Mouse (Mus musculus): ENCODE results near the gene Dxo. TPM values are rescaled to one million over a fixed set of nuclear protein-coding genes. Genes with fewer than 3 reads are reported as not detected.

Gene Dxo
- polyA plus RNA-seq, 1 experiment from 2014 or later = 58.6 TPM

- Histone ChIP-seq H3K36me3 (ENCODE audit: control insufficient read depth, insufficient read depth, low read length) (0 out of 2 replicates have a peak, but pooled peaks cover 2% of the 10 kb centered on the region), H3K27ac (ENCODE audit: low read depth, low read length) (no peak overlapping the region), H3K4me3 (ENCODE audit: low read depth, low read length) (no peak overlapping the region), H3K27me3 (ENCODE audit: control insufficient read depth, insufficient read depth, low read length) (no peaks in the 10 kb centered on the region), H3K9ac (ENCODE audit: low read depth, low read length) (no peak overlapping the region), H3K4me2 (replicated peaks; ENCODE audit: low read depth, low read length) (no peak overlapping the region), H3K4me1 (replicated peaks; ENCODE audit: control insufficient read depth, insufficient read depth, low read length) (no peaks in the 10 kb centered on the region), H3K9me3 (ENCODE audit: control insufficient read depth, low read length) (no peaks in the 10 kb centered on the region)
- WGBS = 87% methylated on average over 4 of the region's 4 CpGs
- ATAC-seq (ENCODE audit: low FRiP score) (no peak), DNase-seq (ENCODE audit: low spot score) (no peak)
Observed at GRCm38 (mm10) chr17:34858670-34859069, 21.9 kb downstream of the Dxo start.

DNA sequence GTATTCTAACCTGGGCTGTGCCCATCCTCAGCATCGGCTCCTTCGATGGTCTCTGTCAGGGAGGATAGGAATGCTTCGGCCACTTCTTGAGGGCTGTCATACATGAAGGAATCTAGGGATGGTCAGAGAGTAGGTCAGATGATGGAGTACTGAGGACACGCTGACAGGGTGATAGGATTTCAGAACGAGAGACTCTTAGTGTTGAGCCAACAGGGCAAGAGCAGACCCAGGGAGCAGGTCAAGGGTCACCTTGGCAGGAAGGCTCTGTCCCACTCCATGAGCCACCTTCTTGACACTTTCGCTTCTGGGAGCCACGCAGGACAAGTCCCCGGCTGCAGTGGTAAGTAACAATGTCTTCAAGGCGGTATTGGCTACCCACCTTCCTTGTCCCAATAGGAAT is 23.7 kb downstream of the Dxo start:
- WGBS = 91% methylated on average over 9 of the region's 9 CpGs
- no peak overlapping the region for H3K9ac ChIP-seq (ENCODE audit: low read depth, low read length)
- H3K4me1 ChIP-seq (replicated peaks; ENCODE audit: control insufficient read depth, insufficient read depth, low read length) = no peaks in the 10 kb centered on the region
- ATAC-seq (ENCODE audit: low FRiP score) (no peak), DNase-seq (ENCODE audit: low spot score) (no peak)
- H3K4me3 ChIP-seq (ENCODE audit: low read depth, low read length) = no peak overlapping the region
- no peaks in the 10 kb centered on the region for H3K9me3 ChIP-seq (ENCODE audit: control insufficient read depth, low read length)
- no peak overlapping the region for H3K4me2 ChIP-seq (replicated peaks; ENCODE audit: low read depth, low read length)
- H3K27me3 ChIP-seq (ENCODE audit: control insufficient read depth, insufficient read depth, low read length) = no peaks in the 10 kb centered on the region
- H3K36me3 ChIP-seq (ENCODE audit: control insufficient read depth, insufficient read depth, low read length) = 0 out of 2 replicates have a peak, but pooled peaks cover 2% of the 10 kb centered on the region
- no peak overlapping the region for H3K27ac ChIP-seq (ENCODE audit: low read depth, low read length)

DNA sequence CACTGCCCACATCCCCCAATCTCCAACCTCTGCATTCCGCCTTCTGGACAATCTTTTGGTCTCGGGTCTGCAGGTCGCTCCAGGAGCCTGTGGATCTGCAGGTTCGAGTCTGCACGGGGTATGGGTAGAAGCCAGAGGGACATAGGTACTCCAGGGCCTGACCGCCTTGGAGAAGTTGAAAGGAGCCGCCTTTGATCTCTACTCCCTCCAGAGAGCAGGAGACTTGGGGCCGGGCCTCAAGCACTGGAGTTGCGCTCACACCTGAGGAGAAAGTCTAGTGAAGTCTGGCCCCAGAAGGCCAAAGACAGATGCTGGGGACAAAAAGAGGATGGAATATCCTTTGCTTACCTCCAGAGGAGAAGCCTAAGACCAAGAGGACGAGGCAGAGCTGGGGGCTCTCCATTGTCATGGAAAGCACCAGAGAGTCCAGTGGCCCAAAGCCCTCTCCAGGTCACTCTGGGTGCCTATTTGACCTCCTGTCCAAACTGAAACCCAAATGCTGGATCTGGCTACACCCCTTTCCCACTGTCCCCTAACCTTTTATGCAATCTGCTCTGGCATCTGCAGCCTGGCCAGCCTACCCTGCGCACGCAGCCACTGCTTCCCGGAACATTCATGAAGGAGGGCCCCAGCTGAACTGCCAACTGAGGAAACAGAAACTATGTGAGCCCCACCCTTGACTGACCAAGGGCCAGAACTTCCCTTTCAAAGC is 25.0 kb downstream of the Dxo start:
- ATAC-seq (ENCODE audit: low FRiP score) (no peak), DNase-seq (ENCODE audit: low spot score) (no peak)
- Histone ChIP-seq H3K36me3 (ENCODE audit: control insufficient read depth, insufficient read depth, low read length) (no peaks in the 10 kb centered on the region), H3K4me1 (replicated peaks; ENCODE audit: control insufficient read depth, insufficient read depth, low read length) (no peaks in the 10 kb centered on the region), H3K9me3 (ENCODE audit: control insufficient read depth, low read length) (no peaks in the 10 kb centered on the region), H3K4me3 (ENCODE audit: low read depth, low read length) (no peak overlapping the region), H3K27me3 (ENCODE audit: control insufficient read depth, insufficient read depth, low read length) (no peaks in the 10 kb centered on the region), H3K9ac (ENCODE audit: low read depth, low read length) (no peak overlapping the region), H3K27ac (ENCODE audit: low read depth, low read length) (no peak overlapping the region), H3K4me2 (replicated peaks; ENCODE audit: low read depth, low read length) (no peak overlapping the region)
- 74% methylated on average over 13 of the region's 13 CpGs for WGBS

- Histone ChIP-seq H3K4me3 (ENCODE audit: low read depth, low read length) (no peak within 1 kb of the TSS), H3K4me1 (replicated peaks; ENCODE audit: control insufficient read depth, insufficient read depth, low read length) (no peaks in the 10 kb centered on the region), H3K27ac (ENCODE audit: low read depth, low read length) (no peak within 1 kb of the TSS), H3K36me3 (ENCODE audit: control insufficient read depth, insufficient read depth, low read length) (no peaks in the 10 kb centered on the region), H3K4me2 (replicated peaks; ENCODE audit: low read depth, low read length) (no peak within 1 kb of the TSS), H3K27me3 (ENCODE audit: control insufficient read depth, insufficient read depth, low read length) (no peaks in the 10 kb centered on the region), H3K9me3 (ENCODE audit: control insufficient read depth, low read length) (no peaks in the 10 kb centered on the region), H3K9ac (ENCODE audit: low read depth, low read length) (no peak within 1 kb of the TSS)
- no peak for DNase-seq (ENCODE audit: low spot score)
- ATAC-seq (ENCODE audit: low FRiP score) = no peak
- WGBS = 73% methylated on average over 8 of the region's 8 CpGs
Observed at GRCm38 (mm10) chr17:34862416-34863081, 25.7 kb downstream of the Dxo start, which contains the start of gene Cfb. Gene Cfb, minus strand, starts transcription at chr17:34862518.

GRCm38 (mm10) chr17:34865981-34866380 is 29.2 kb downstream of the Dxo start:
- ATAC-seq (ENCODE audit: low FRiP score) = no peak
- Histone ChIP-seq H3K27ac (ENCODE audit: low read depth, low read length) (no peak overlapping the region), H3K4me1 (replicated peaks; ENCODE audit: control insufficient read depth, insufficient read depth, low read length) (no peaks in the 10 kb centered on the region), H3K9me3 (ENCODE audit: control insufficient read depth, low read length) (no peaks in the 10 kb centered on the region), H3K36me3 (ENCODE audit: control insufficient read depth, insufficient read depth, low read length) (no peaks in the 10 kb centered on the region), H3K4me3 (ENCODE audit: low read depth, low read length) (no peak overlapping the region), H3K27me3 (ENCODE audit: control insufficient read depth, insufficient read depth, low read length) (no peaks in the 10 kb centered on the region), H3K4me2 (replicated peaks; ENCODE audit: low read depth, low read length) (no peak overlapping the region), H3K9ac (ENCODE audit: low read depth, low read length) (no peak overlapping the region)
- no peak for DNase-seq (ENCODE audit: low spot score)
- 68% methylated on average over 7 of the region's 7 CpGs for WGBS

DNA sequence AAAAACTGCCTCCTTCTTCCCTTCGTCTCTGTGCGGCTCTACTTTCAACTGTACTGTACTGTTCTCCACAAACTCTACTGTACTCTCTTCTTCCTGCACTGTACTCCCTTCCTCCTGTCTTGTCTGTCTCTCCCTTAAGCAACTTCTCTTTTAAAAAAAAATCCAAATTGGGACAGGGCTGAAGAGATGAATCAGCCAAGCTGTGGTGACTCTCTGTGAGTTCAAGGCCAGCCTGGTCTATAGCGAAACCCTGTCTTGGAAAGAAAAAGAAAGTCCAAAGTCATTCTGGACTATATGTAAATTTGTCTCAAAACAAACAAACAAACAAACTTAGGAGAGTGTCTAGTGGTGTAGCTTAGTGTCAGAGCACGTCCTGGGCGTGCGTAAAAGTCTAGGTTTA is 37.5 kb downstream of the Dxo start:
- Histone ChIP-seq H3K4me1 (replicated peaks; ENCODE audit: control insufficient read depth, insufficient read depth, low read length) (no peaks in the 10 kb centered on the region), H3K9ac (ENCODE audit: low read depth, low read length) (no peak overlapping the region), H3K36me3 (ENCODE audit: control insufficient read depth, insufficient read depth, low read length) (no peaks in the 10 kb centered on the region), H3K27me3 (ENCODE audit: control insufficient read depth, insufficient read depth, low read length) (no peaks in the 10 kb centered on the region), H3K27ac (ENCODE audit: low read depth, low read length) (no peak overlapping the region), H3K4me3 (ENCODE audit: low read depth, low read length) (no peak overlapping the region), H3K4me2 (replicated peaks; ENCODE audit: low read depth, low read length) (no peak overlapping the region), H3K9me3 (ENCODE audit: control insufficient read depth, low read length) (no peaks in the 10 kb centered on the region)
- DNase-seq (ENCODE audit: low spot score) (no peak), ATAC-seq (ENCODE audit: low FRiP score) (no peak)
- WGBS = 92% methylated on average over 6 of the region's 6 CpGs

DNA sequence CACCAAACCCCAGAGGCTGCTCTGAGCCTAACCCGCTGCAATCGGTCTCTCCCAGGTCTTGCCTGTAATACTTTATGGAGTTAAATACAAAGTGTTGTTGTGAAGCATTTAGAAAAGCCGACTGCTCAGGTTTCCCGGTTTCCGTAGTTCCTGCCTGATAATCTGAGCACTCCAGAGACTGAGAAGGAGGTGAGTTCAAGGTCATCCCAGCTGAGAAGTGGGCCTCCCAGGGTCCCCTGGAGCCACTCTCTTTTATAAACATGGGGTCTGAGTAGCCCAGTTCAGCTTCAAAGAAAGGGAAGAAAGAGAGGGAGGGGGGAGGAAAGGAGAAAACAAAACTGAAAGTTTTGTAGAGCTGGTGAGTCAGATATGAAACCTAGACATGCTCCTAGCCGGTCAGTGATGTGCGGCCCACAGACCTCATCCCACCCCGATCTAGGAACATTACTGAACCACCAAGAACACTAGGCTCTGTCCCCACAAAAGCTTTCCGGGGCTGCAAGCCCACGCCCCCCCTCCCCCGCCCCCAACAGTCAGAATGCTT is 42.6 kb downstream of the Dxo start, which contains the start of gene Zbtb12:
Gene Zbtb12, plus strand, starts transcription at position 148 of the 544 bp plus-strand sequence.
- H3K4me1 ChIP-seq (replicated peaks; ENCODE audit: control insufficient read depth, insufficient read depth, low read length) = no peaks in the 10 kb centered on the region
- no peak within 1 kb of the TSS for H3K9ac ChIP-seq (ENCODE audit: low read depth, low read length)
- DNase-seq (ENCODE audit: low spot score) (no peak), ATAC-seq (ENCODE audit: low FRiP score) (no peak)
- no peak within 1 kb of the TSS for H3K4me2 ChIP-seq (replicated peaks; ENCODE audit: low read depth, low read length)
- 66% methylated on average over 11 of the region's 11 CpGs for WGBS
- no peaks in the 10 kb centered on the region for H3K36me3 ChIP-seq (ENCODE audit: control insufficient read depth, insufficient read depth, low read length)
- 0 out of 2 replicates have a peak, but pooled peaks cover 2% of the 10 kb centered on the region for H3K27me3 ChIP-seq (ENCODE audit: control insufficient read depth, insufficient read depth, low read length)
- H3K27ac ChIP-seq (ENCODE audit: low read depth, low read length) = no peak within 1 kb of the TSS
- H3K4me3 ChIP-seq (ENCODE audit: low read depth, low read length) = no peak within 1 kb of the TSS
- H3K9me3 ChIP-seq (ENCODE audit: control insufficient read depth, low read length) = no peaks in the 10 kb centered on the region

- Histone ChIP-seq H3K27me3 (ENCODE audit: control insufficient read depth, insufficient read depth, low read length) (0 out of 2 replicates have a peak, but pooled peaks cover 2% of the 10 kb centered on the region), H3K36me3 (ENCODE audit: control insufficient read depth, insufficient read depth, low read length) (no peaks in the 10 kb centered on the region), H3K4me1 (replicated peaks; ENCODE audit: control insufficient read depth, insufficient read depth, low read length) (no peaks in the 10 kb centered on the region), H3K4me3 (ENCODE audit: low read depth, low read length) (no peak overlapping the region), H3K4me2 (replicated peaks; ENCODE audit: low read depth, low read length) (no peak overlapping the region), H3K9me3 (ENCODE audit: control insufficient read depth, low read length) (no peaks in the 10 kb centered on the region), H3K9ac (ENCODE audit: low read depth, low read length) (no peak overlapping the region), H3K27ac (ENCODE audit: low read depth, low read length) (no peak overlapping the region)
- ATAC-seq (ENCODE audit: low FRiP score) (no peak), DNase-seq (ENCODE audit: low spot score) (no peak)
Observed at GRCm38 (mm10) chr17:34881166-34881565, 44.3 kb downstream of the Dxo start.
